Mouse (Mus musculus): ENCODE results near the gene Gpr108. TPM values are rescaled to one million over a fixed set of nuclear protein-coding genes. Genes with fewer than 3 reads are reported as not detected.

Gene Gpr108
- total and polyA plus RNA-seq, 2 experiments = 10.7 to 23.7 TPM

- peaks cover 8% of the 10 kb centered on the region for H3K4me1 ChIP-seq (ENCODE audit: control insufficient read depth, insufficient read depth, low read length)
- no peaks in the 10 kb centered on the region for H3K79me2 ChIP-seq (ENCODE audit: control insufficient read depth, insufficient read depth, low read length)
- no peaks in the 10 kb centered on the region for H3K27me3 ChIP-seq (ENCODE audit: control insufficient read depth, insufficient read depth, low read length)
- WGBS = 61% methylated on average over 3 of the region's 3 CpGs
- no peak overlapping the region for H3K27ac ChIP-seq (replicated peaks; ENCODE audit: insufficient read depth, low read depth, low read length)
- no peak for TF ChIP-seq CTCF (IDR thresholded peaks at IDR 0.05; ENCODE audit: low read depth, low read length)
- no peak for TF ChIP-seq POLR2A (IDR thresholded peaks at IDR 0.05; ENCODE audit: extremely low read depth, insufficient read depth, low read length)
- H3K36me3 ChIP-seq (ENCODE audit: control insufficient read depth, insufficient read depth, low read length) = peaks cover 28% of the 10 kb centered on the region
- no peak overlapping the region for H3K9ac ChIP-seq (ENCODE audit: low read depth, low read length)
- DNase-seq (ENCODE audit: extremely low read depth, low read depth, low spot score) = no peak
- H3K4me3 ChIP-seq (ENCODE audit: insufficient read depth, low read depth, low read length) = no peak overlapping the region
These were observed 50.0 kb downstream of the Gpr108 start for GRCm38 (mm10) chr17:57198252-57198651.

GRCm38 (mm10) chr17:57195326-57196010 is 52.8 kb downstream of the Gpr108 start:
- WGBS = 20% methylated on average over 8 of the region's 8 CpGs
- TF ChIP-seq POLR2A (IDR thresholded peaks at IDR 0.05; ENCODE audit: extremely low read depth, insufficient read depth, low read length) (no peak), CTCF (IDR thresholded peaks at IDR 0.05; ENCODE audit: low read depth, low read length) (no peak)

GRCm38 (mm10) chr17:57194771-57195170 is 53.5 kb downstream of the Gpr108 start:
- Histone ChIP-seq H3K27me3 (ENCODE audit: control insufficient read depth, insufficient read depth, low read length) (no peaks in the 10 kb centered on the region), H3K36me3 (ENCODE audit: control insufficient read depth, insufficient read depth, low read length) (peaks cover 8% of the 10 kb centered on the region; the same call in 1 of the 2 replicates), H3K79me2 (ENCODE audit: control insufficient read depth, insufficient read depth, low read length) (no peaks in the 10 kb centered on the region), H3K4me1 (ENCODE audit: control insufficient read depth, insufficient read depth, low read length) (peaks cover 1% of the 10 kb centered on the region), H3K27ac (replicated peaks; ENCODE audit: insufficient read depth, low read depth, low read length) (no peak overlapping the region), H3K9ac (ENCODE audit: low read depth, low read length) (no peak overlapping the region), H3K4me3 (ENCODE audit: insufficient read depth, low read depth, low read length) (no peak overlapping the region)
- 36% methylated on average over 3 of the region's 3 CpGs for WGBS
- TF ChIP-seq POLR2A (IDR thresholded peaks at IDR 0.05; ENCODE audit: extremely low read depth, insufficient read depth, low read length) (no peak), CTCF (IDR thresholded peaks at IDR 0.05; ENCODE audit: low read depth, low read length) (no peak)
- DNase-seq (ENCODE audit: extremely low read depth, low read depth, low spot score) = no peak

More at GRCm38 (mm10) chr17:57195326-57196010, 52.8 kb downstream of the Gpr108 start:
- no peaks in the 10 kb centered on the region for H3K27me3 ChIP-seq (ENCODE audit: control insufficient read depth, insufficient read depth, low read length)
- peaks cover 1% of the 10 kb centered on the region for H3K4me1 ChIP-seq (ENCODE audit: control insufficient read depth, insufficient read depth, low read length)
- H3K9ac ChIP-seq (ENCODE audit: low read depth, low read length) = no peak overlapping the region
- H3K36me3 ChIP-seq (ENCODE audit: control insufficient read depth, insufficient read depth, low read length) = peaks cover 8% of the 10 kb centered on the region; the same call in 1 of the 2 replicates
- DNase-seq (ENCODE audit: extremely low read depth, low read depth, low spot score) = peak; percentile 84
- no peak overlapping the region for H3K4me3 ChIP-seq (ENCODE audit: insufficient read depth, low read depth, low read length)
- no peaks in the 10 kb centered on the region for H3K79me2 ChIP-seq (ENCODE audit: control insufficient read depth, insufficient read depth, low read length)
- no peak overlapping the region for H3K27ac ChIP-seq (replicated peaks; ENCODE audit: insufficient read depth, low read depth, low read length)

GRCm38 (mm10) chr17:57194041-57194507 is 54.2 kb downstream of the Gpr108 start, which contains the start of gene Tnfsf14:
Gene Tnfsf14, minus strand, starts transcription at chr17:57194177.
- WGBS = 40% methylated on average over 11 of the region's 11 CpGs
- Histone ChIP-seq H3K79me2 (ENCODE audit: control insufficient read depth, insufficient read depth, low read length) (no peaks in the 10 kb centered on the region), H3K4me1 (ENCODE audit: control insufficient read depth, insufficient read depth, low read length) (peaks cover 1% of the 10 kb centered on the region), H3K36me3 (ENCODE audit: control insufficient read depth, insufficient read depth, low read length) (peaks cover 6% of the 10 kb centered on the region; the same call in 1 of the 2 replicates), H3K27ac (replicated peaks; ENCODE audit: insufficient read depth, low read depth, low read length) (no peak within 1 kb of the TSS), H3K9ac (ENCODE audit: low read depth, low read length) (no peak within 1 kb of the TSS), H3K27me3 (ENCODE audit: control insufficient read depth, insufficient read depth, low read length) (no peaks in the 10 kb centered on the region), H3K4me3 (ENCODE audit: insufficient read depth, low read depth, low read length) (no peak within 1 kb of the TSS)
- no peak for TF ChIP-seq CTCF (IDR thresholded peaks at IDR 0.05; ENCODE audit: low read depth, low read length)
- TF ChIP-seq POLR2A (IDR thresholded peaks at IDR 0.05; ENCODE audit: extremely low read depth, insufficient read depth, low read length) = no peak
- peak; percentile 23 for DNase-seq (ENCODE audit: extremely low read depth, low read depth, low spot score)

- Histone ChIP-seq H3K27me3 (ENCODE audit: control insufficient read depth, insufficient read depth, low read length) (no peaks in the 10 kb centered on the region), H3K4me3 (ENCODE audit: insufficient read depth, low read depth, low read length) (no peak overlapping the region), H3K79me2 (ENCODE audit: control insufficient read depth, insufficient read depth, low read length) (no peaks in the 10 kb centered on the region), H3K4me1 (ENCODE audit: control insufficient read depth, insufficient read depth, low read length) (no peaks in the 10 kb centered on the region), H3K27ac (replicated peaks; ENCODE audit: insufficient read depth, low read depth, low read length) (no peak overlapping the region), H3K9ac (ENCODE audit: low read depth, low read length) (no peak overlapping the region), H3K36me3 (ENCODE audit: control insufficient read depth, insufficient read depth, low read length) (no peaks in the 10 kb centered on the region)
- WGBS = 81% methylated on average over 12 of the region's 12 CpGs
- no peak for TF ChIP-seq POLR2A (IDR thresholded peaks at IDR 0.05; ENCODE audit: extremely low read depth, insufficient read depth, low read length)
- TF ChIP-seq CTCF (IDR thresholded peaks at IDR 0.05; ENCODE audit: low read depth, low read length) = no peak
- DNase-seq (ENCODE audit: extremely low read depth, low read depth, low spot score) = no peak
These were observed 59.6 kb downstream of the Gpr108 start for GRCm38 (mm10) chr17:57188510-57189192.

All from liver, adult 2 months (tissue).